Comparison of ENCODE assay signal across 15 mouse cellular contexts in genomic region chr17:25839455-25840235, GRCm38 (mm10). TPM values are rescaled to one million over a fixed set of nuclear protein-coding genes. Genes with fewer than 3 reads are reported as not detected.
DNase-seq lines count a peak whose midpoint lies in the region; ATAC-seq and TF ChIP-seq lines count a peak whose summit lies in the region.
"Had no signal": no experiment of that assay in that cellular context is flagged by ENCODE, and none has a peak within 500 bp of the region (broad histone marks: within the 10 kb centered on the region; RNA-seq: fewer than 3 reads in every experiment).

No protein-coding gene starts in this region.

- no peak overlapping the region for H3K9ac ChIP-seq in kidney, embryonic 16.5 days (replicated peaks; ENCODE audit: low read length)
- no peak overlapping the region for H3K9ac ChIP-seq in intestine, postnatal 0 days (ENCODE audit: low read depth, low read length)
- no peak overlapping the region for H3K9ac ChIP-seq in kidney, postnatal 0 days (ENCODE audit: low read depth, low read length)
- H3K9ac ChIP-seq in liver, postnatal 0 days (replicated peaks) = no peak overlapping the region
- H3K9ac ChIP-seq: hindbrain, embryonic 15.5 days; lung, embryonic 15.5 days had no signal

- TF ChIP-seq EP300 in liver, postnatal 0 days (IDR thresholded peaks at IDR 0.05; ENCODE audit: low read depth) = no peak

- peak; percentile 74 for DNase-seq in kidney, adult 11 months
- no peak for DNase-seq in kidney, postnatal 0 days (ENCODE audit: low spot score)
- DNase-seq in liver, postnatal 0 days = no peak
- DNase-seq in thymus, postnatal 4 days = no peak
- DNase-seq in c-Kit-positive CD71-positive TER-119-positive erythroid progenitor cells, embryonic 14.5 days (ENCODE audit: low spot score) = no peak
- DNase-seq: cerebellum, adult 9-10 months; gastrocnemius, postnatal 36 days; right cerebral cortex, postnatal 25 days had no signal

- no peak for TF ChIP-seq CTCF in intestine, postnatal 0 days (IDR thresholded peaks at IDR 0.05; ENCODE audit: low read depth)
- TF ChIP-seq CTCF in kidney, postnatal 0 days (IDR thresholded peaks at IDR 0.05; ENCODE audit: low read depth) = no peak
- TF ChIP-seq CTCF in liver, postnatal 0 days (IDR thresholded peaks at IDR 0.05; ENCODE audit: low read depth) = no peak

- no peaks in the 10 kb centered on the region for H3K27me3 ChIP-seq in kidney, embryonic 16.5 days (ENCODE audit: insufficient read depth, low read length)
- H3K27me3 ChIP-seq in intestine, postnatal 0 days (replicated peaks; ENCODE audit: control insufficient read depth, insufficient read depth, low read length) = no peaks in the 10 kb centered on the region
- no peaks in the 10 kb centered on the region for H3K27me3 ChIP-seq in kidney, postnatal 0 days (ENCODE audit: insufficient read depth, low read length)
- no peaks in the 10 kb centered on the region for H3K27me3 ChIP-seq in liver, postnatal 0 days (ENCODE audit: insufficient read depth, low read length)
- H3K27me3 ChIP-seq: heart, embryonic 13.5 days; hindbrain, embryonic 15.5 days; lung, embryonic 15.5 days; megakaryocyte, embryonic 14.5 days had no signal

- H3K4me3 ChIP-seq in kidney, embryonic 16.5 days (ENCODE audit: low read length) = no peak overlapping the region
- H3K4me3 ChIP-seq in intestine, postnatal 0 days (ENCODE audit: low read depth, low read length) = no peak overlapping the region
- H3K4me3 ChIP-seq in kidney, postnatal 0 days (replicated peaks; ENCODE audit: low read depth, low read length) = no peak overlapping the region
- H3K4me3 ChIP-seq in liver, postnatal 0 days (ENCODE audit: low read depth, low read length) = no peak overlapping the region
- H3K4me3 ChIP-seq: heart, embryonic 13.5 days; hindbrain, embryonic 15.5 days; lung, embryonic 15.5 days; myocyte had no signal

- WGBS in kidney, embryonic 16.5 days = 80% methylated on average over 14 of the region's 14 CpGs
- WGBS in intestine, postnatal 0 days = 67% methylated on average over 14 of the region's 14 CpGs
- WGBS in kidney, postnatal 0 days = 79% methylated on average over 14 of the region's 14 CpGs
- 70% methylated on average over 14 of the region's 14 CpGs for WGBS in liver, postnatal 0 days (ENCODE audit: insufficient replicate concordance)

- no peaks in the 10 kb centered on the region for H3K9me3 ChIP-seq in kidney, embryonic 16.5 days (ENCODE audit: low read length)
- H3K9me3 ChIP-seq in intestine, postnatal 0 days (ENCODE audit: control insufficient read depth) = no peaks in the 10 kb centered on the region
- no peaks in the 10 kb centered on the region for H3K9me3 ChIP-seq in kidney, postnatal 0 days (replicated peaks; ENCODE audit: low read length)
- H3K9me3 ChIP-seq in liver, postnatal 0 days (ENCODE audit: low read length) = no peaks in the 10 kb centered on the region
- H3K9me3 ChIP-seq: heart, embryonic 13.5 days; hindbrain, embryonic 15.5 days; lung, embryonic 15.5 days; megakaryocyte, embryonic 14.5 days had no signal

- no peak for ATAC-seq in kidney, embryonic 16.5 days (ENCODE audit: low FRiP score, low TSS enrichment)
- peak; percentile 56 for ATAC-seq in intestine, postnatal 0 days
- no peak for ATAC-seq in kidney, postnatal 0 days (replicated peaks; ENCODE audit: low FRiP score, low read depth)
- peak; percentile 67 for ATAC-seq in liver, postnatal 0 days

- peaks cover 48% of the 10 kb centered on the region for H3K36me3 ChIP-seq in kidney, embryonic 16.5 days (ENCODE audit: insufficient read depth, low read length)
- H3K36me3 ChIP-seq in intestine, postnatal 0 days (ENCODE audit: control insufficient read depth, insufficient read depth) = peaks cover 49% of the 10 kb centered on the region
- H3K36me3 ChIP-seq in kidney, postnatal 0 days (ENCODE audit: insufficient read depth, low read length) = peaks cover 40% of the 10 kb centered on the region
- peaks cover 44% of the 10 kb centered on the region for H3K36me3 ChIP-seq in liver, postnatal 0 days (replicated peaks; ENCODE audit: insufficient read depth, low read length)

- no peak overlapping the region; the same call in 1 of the 2 replicates for H3K27ac ChIP-seq in kidney, embryonic 16.5 days (ENCODE audit: low read length)
- H3K27ac ChIP-seq in intestine, postnatal 0 days (ENCODE audit: low read depth, low read length) = peak overlapping the region; percentile 85
- peak overlapping the region; percentile 26; the same call in 1 of the 2 replicates for H3K27ac ChIP-seq in kidney, postnatal 0 days
- peak overlapping the region; percentile 82 for H3K27ac ChIP-seq in liver, postnatal 0 days (ENCODE audit: low read depth)
- H3K27ac ChIP-seq: heart, embryonic 13.5 days; hindbrain, embryonic 15.5 days; lung, embryonic 15.5 days had no signal

- no peak overlapping the region for H3K4me2 ChIP-seq in kidney, embryonic 16.5 days (replicated peaks; ENCODE audit: low read depth, low read length)
- peak overlapping the region; percentile 44 for H3K4me2 ChIP-seq in intestine, postnatal 0 days (replicated peaks; ENCODE audit: low read depth)
- H3K4me2 ChIP-seq in kidney, postnatal 0 days (ENCODE audit: low read length) = no peak overlapping the region
- 0 out of 2 replicates have a peak overlapping the region, but pooled peaks have one; percentile 38 for H3K4me2 ChIP-seq in liver, postnatal 0 days (ENCODE audit: low read depth, low read length)
- H3K4me2 ChIP-seq: heart, embryonic 13.5 days; hindbrain, embryonic 15.5 days; lung, embryonic 15.5 days had no signal

- H3K4me1 ChIP-seq in kidney, embryonic 16.5 days (ENCODE audit: insufficient read depth, low read length) = peaks cover 42% of the 10 kb centered on the region
- H3K4me1 ChIP-seq in intestine, postnatal 0 days (replicated peaks; ENCODE audit: control insufficient read depth, insufficient read depth, low read length) = peaks cover 6% of the 10 kb centered on the region; the same call in 1 of the 2 replicates
- peaks cover 32% of the 10 kb centered on the region for H3K4me1 ChIP-seq in kidney, postnatal 0 days (replicated peaks; ENCODE audit: insufficient read depth, low read length)
- peaks cover 43% of the 10 kb centered on the region for H3K4me1 ChIP-seq in liver, postnatal 0 days (ENCODE audit: insufficient read depth)

RNA-seq across cellular contexts. Expression of gene Gm20683, which starts 1.9 kb away (rescaled TPM):
- 4.0 and 4.3 TPM in 2 replicates for polyA plus RNA-seq in kidney, embryonic 16.5 days (2015; fragmentation: Nextera tagmentation; extraction: Ambion mirVana)
- 0.54 and 0.90 TPM in 2 replicates for polyA plus RNA-seq in intestine, postnatal 0 days (2015; fragmentation: Nextera tagmentation; extraction: Ambion mirVana)
- 2.7 and 2.8 TPM in 2 replicates for polyA plus RNA-seq in kidney, postnatal 0 days (2015; fragmentation: Nextera tagmentation; extraction: Ambion mirVana)
- polyA plus RNA-seq in liver, postnatal 0 days (2015; fragmentation: Nextera tagmentation; extraction: Ambion mirVana) = 0.30 and 0.34 TPM in 2 replicates

RNA-seq across cellular contexts. Expression of gene Rhbdl1, which starts 2.5 kb away (rescaled TPM):
- 3.3 and 4.0 TPM in 2 replicates for polyA plus RNA-seq in kidney, embryonic 16.5 days (2015; fragmentation: Nextera tagmentation; extraction: Ambion mirVana)
- polyA plus RNA-seq in intestine, postnatal 0 days (2015; fragmentation: Nextera tagmentation; extraction: Ambion mirVana) = 1.4 and 1.9 TPM in 2 replicates
- 3.7 and 3.9 TPM in 2 replicates for polyA plus RNA-seq in kidney, postnatal 0 days (2015; fragmentation: Nextera tagmentation; extraction: Ambion mirVana)
- 0.17 and 0.35 TPM in 2 replicates for polyA plus RNA-seq in liver, postnatal 0 days (2015; fragmentation: Nextera tagmentation; extraction: Ambion mirVana)

RNA-seq across cellular contexts. Expression of gene Rhot2, which starts 5.0 kb away (rescaled TPM):
- polyA plus RNA-seq in kidney, embryonic 16.5 days (2015; fragmentation: Nextera tagmentation; extraction: Ambion mirVana) = 29.3 and 32.5 TPM in 2 replicates
- polyA plus RNA-seq in intestine, postnatal 0 days (2015; fragmentation: Nextera tagmentation; extraction: Ambion mirVana) = 18.1 and 20.4 TPM in 2 replicates
- polyA plus RNA-seq in kidney, postnatal 0 days (2015; fragmentation: Nextera tagmentation; extraction: Ambion mirVana) = 21.1 and 22.4 TPM in 2 replicates
- 9.8 and 10.4 TPM in 2 replicates for polyA plus RNA-seq in liver, postnatal 0 days (2015; fragmentation: Nextera tagmentation; extraction: Ambion mirVana)

RNA-seq across cellular contexts. Expression of gene Stub1, which starts 6.4 kb away (rescaled TPM):
- 387 and 393 TPM in 2 replicates for polyA plus RNA-seq in kidney, embryonic 16.5 days (2015; fragmentation: Nextera tagmentation; extraction: Ambion mirVana)
- 245 and 246 TPM in 2 replicates for polyA plus RNA-seq in intestine, postnatal 0 days (2015; fragmentation: Nextera tagmentation; extraction: Ambion mirVana)
- 267 and 287 TPM in 2 replicates for polyA plus RNA-seq in kidney, postnatal 0 days (2015; fragmentation: Nextera tagmentation; extraction: Ambion mirVana)
- polyA plus RNA-seq in liver, postnatal 0 days (2015; fragmentation: Nextera tagmentation; extraction: Ambion mirVana) = 118 and 119 TPM in 2 replicates

RNA-seq across cellular contexts. Expression of gene Jmjd8, which starts 11.0 kb away (rescaled TPM):
- polyA plus RNA-seq in kidney, embryonic 16.5 days (2015; fragmentation: Nextera tagmentation; extraction: Ambion mirVana) = 72.3 and 73.0 TPM in 2 replicates
- 22.7 and 23.0 TPM in 2 replicates for polyA plus RNA-seq in intestine, postnatal 0 days (2015; fragmentation: Nextera tagmentation; extraction: Ambion mirVana)
- 53.1 and 54.5 TPM in 2 replicates for polyA plus RNA-seq in kidney, postnatal 0 days (2015; fragmentation: Nextera tagmentation; extraction: Ambion mirVana)
- 12.8 and 13.8 TPM in 2 replicates for polyA plus RNA-seq in liver, postnatal 0 days (2015; fragmentation: Nextera tagmentation; extraction: Ambion mirVana)

Comparison
In these comparisons a context has a peak if more than half of its experiments do, and no peak if none do; other contexts are left out.
1. ATAC-seq: peak in intestine, postnatal 0 days (single experiment) and liver, postnatal 0 days (single experiment); none in kidney, embryonic 16.5 days (single experiment) and kidney, postnatal 0 days (single experiment).
2. H3K4me2 ChIP-seq: peak in intestine, postnatal 0 days (single experiment) and liver, postnatal 0 days (single experiment); none in kidney, embryonic 16.5 days (single experiment) and kidney, postnatal 0 days (single experiment).